Mouse (Mus musculus) forebrain, embryonic 11.5 days (tissue): ENCODE results near the gene Tpst1. TPM values are rescaled to one million over a fixed set of nuclear protein-coding genes. Genes with fewer than 3 reads are reported as not detected.

Experiments
- ATAC-seq: fragments of 200-750 bp; cut with Nextera tagmentation; replicated peaks from 2 replicates; pipeline ENCODE4 v1.8.0; 2017; ENCODE audit warnings: moderate TSS enrichment; ENCODE audit not compliant: low FRiP score
- DNase-seq: peaks from one replicate; pipeline ENCODE4 v3.0.0-alpha.2; 2017; ENCODE audit warnings: low spot score
- H3K27ac ChIP-seq: fragments of 300-500 bp; sonication (generic); 2 replicates; pipeline ENCODE4 v1.5.1; 2014; ENCODE audit warnings: low read depth, low read length
- H3K27me3 ChIP-seq: fragments of 300-500 bp; sonication (generic); 2 replicates; pipeline ENCODE4 v1.6.1; 2014; ENCODE audit warnings: mild to moderate bottlenecking, low read length, mixed read lengths; ENCODE audit not compliant: control insufficient read depth, insufficient read depth
- H3K36me3 ChIP-seq: fragments of 300-500 bp; sonication (generic); 2 replicates; pipeline ENCODE4 v1.6.1; 2014; ENCODE audit warnings: mild to moderate bottlenecking, low read length, moderate library complexity, mixed read lengths; ENCODE audit not compliant: control insufficient read depth, insufficient read depth
- H3K4me1 ChIP-seq: fragments of 300-500 bp; sonication (generic); replicated peaks from 2 replicates; pipeline ENCODE4 v1.6.1; 2014; ENCODE audit warnings: low read length, mixed read lengths; ENCODE audit not compliant: control insufficient read depth, insufficient read depth
- H3K4me2 ChIP-seq: fragments of 300-500 bp; sonication (generic); 2 replicates; pipeline ENCODE4 v1.6.1; 2014; ENCODE audit warnings: low read depth, mild to moderate bottlenecking, low read length, moderate library complexity, mixed read lengths; ENCODE audit not compliant: severe bottlenecking
- H3K4me3 ChIP-seq: fragments of 300-500 bp; sonication (generic); 2 replicates; pipeline ENCODE4 v1.5.1; 2014; ENCODE audit warnings: low read depth, low read length
- H3K9ac ChIP-seq: fragments of 300-500 bp; sonication (generic); 2 replicates; pipeline ENCODE4 v1.6.1; 2014; ENCODE audit warnings: low read length
- H3K9me3 ChIP-seq: fragments of 300-500 bp; sonication (generic); 2 replicates; pipeline ENCODE4 v1.6.1; 2016; ENCODE audit warnings: low read length, mixed read lengths; ENCODE audit not compliant: control insufficient read depth
- WGBS: fragments of 180-500 bp; shearing (Covaris S2); extraction: QIAGEN DNeasy Blood & Tissue Kit; methylation state at CpG from one replicate; pipeline ENCODE4 v1.1.7; 2014; 5-methylcytosine and 5-hydroxymethylcytosine counted together
- polyA plus RNA-seq: library from polyadenylated mRNA; unstranded; fragments of >200 nt; fragmentation: Nextera tagmentation; extraction: Ambion mirVana; gene quantifications from 2 replicates; pipeline ENCODE4 v1.2.1, GENCODE M21; 2014

The Tpst1 gene
- polyA plus RNA-seq, 1 experiment from 2014 or later = 60.8 TPM

DNA sequence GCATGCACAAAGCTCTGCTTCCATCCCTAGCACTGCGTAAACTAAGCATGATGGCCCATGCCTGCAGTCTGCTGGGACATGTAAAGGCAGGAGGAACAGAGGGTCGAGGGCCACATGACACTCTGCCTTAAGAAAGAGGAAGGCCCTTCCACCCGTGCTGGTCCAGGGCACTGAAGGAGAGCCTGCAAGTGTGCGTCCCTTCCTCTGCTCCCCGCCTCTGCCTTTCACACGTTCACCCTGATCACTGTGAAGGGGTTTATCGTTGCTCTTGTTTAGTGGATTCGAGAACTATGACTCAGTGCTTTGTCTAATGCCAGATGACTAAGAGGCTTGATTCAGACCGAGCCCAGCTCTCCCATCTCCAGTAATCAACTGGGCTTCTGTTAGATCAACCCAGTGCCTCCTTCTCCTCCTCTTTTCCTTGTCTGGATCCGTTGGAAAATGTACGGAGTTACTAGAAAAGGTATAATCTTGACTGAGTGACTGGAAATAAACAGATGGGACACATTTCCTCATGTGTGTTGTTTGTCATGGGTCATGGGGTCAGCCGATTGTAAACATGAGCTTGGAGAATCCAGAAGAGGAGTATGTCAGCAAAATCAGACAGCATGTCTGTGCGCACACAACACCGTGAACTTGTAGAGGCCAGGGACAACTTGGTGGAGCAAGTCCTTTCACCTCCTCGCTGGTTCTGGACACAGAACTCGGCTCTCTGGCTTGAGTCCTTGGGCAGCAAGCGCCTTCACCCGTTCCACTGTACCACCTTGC is 16.7 kb downstream of the Tpst1 start:
- no peak overlapping the region for H3K4me3 ChIP-seq
- ATAC-seq (no peak), DNase-seq (peak; percentile 31)
- H3K36me3 ChIP-seq = no peaks in the 10 kb centered on the region
- no peak overlapping the region for H3K4me2 ChIP-seq
- H3K27ac ChIP-seq = no peak overlapping the region
- no peak overlapping the region for H3K9ac ChIP-seq
- no peaks in the 10 kb centered on the region for H3K27me3 ChIP-seq
- H3K9me3 ChIP-seq = no peaks in the 10 kb centered on the region
- WGBS = 92% methylated on average over 18 of the region's 18 CpGs
- no peaks in the 10 kb centered on the region for H3K4me1 ChIP-seq

DNA sequence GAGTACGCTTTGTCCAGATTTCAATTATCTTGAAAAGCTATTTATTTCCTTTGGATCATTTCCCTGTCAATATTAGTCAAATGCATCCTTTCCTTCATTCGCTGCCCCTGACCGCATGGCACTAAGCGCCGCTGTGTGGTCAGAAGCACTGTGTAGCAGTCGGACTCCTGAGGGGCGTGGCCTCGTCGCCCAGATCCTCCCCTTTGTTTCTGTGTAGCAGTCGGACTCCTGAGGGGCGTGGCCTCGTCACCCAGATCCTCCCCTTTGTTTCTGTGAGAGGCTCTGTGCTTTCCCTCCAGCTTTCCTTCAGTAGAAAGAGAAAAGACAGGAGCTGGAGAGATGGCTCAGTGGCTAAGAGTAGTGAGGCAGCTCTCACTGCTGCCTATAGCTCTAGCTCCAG is 23.6 kb downstream of the Tpst1 start:
- Histone ChIP-seq H3K9me3 (no peaks in the 10 kb centered on the region), H3K4me3 (no peak overlapping the region), H3K27ac (no peak overlapping the region), H3K9ac (no peak overlapping the region), H3K27me3 (no peaks in the 10 kb centered on the region), H3K4me2 (no peak overlapping the region), H3K36me3 (no peaks in the 10 kb centered on the region), H3K4me1 (no peaks in the 10 kb centered on the region)
- ATAC-seq (peak; percentile 66; the same call in 1 of the 2 replicates), DNase-seq (peak; percentile 69)
- WGBS = 46% methylated on average over 12 of the region's 12 CpGs

DNA sequence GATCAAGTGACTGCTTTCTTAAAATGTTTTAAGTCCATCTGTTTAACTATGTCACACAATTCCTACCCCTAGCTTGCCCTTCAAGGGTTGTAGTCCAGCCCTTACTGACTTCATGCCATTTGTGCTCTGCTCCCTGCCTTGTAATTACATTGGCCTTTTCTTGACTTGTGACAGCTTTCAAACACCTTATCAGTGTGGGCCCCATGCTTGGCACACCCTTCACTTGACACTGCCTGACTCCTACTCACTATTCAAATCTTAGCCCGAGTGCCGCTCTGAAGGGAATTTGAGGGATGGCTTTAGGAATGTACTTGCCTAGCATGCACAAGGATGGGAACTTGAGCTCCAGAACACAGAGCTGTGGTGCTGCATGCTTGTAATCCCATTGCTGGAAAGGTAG is 24.7 kb downstream of the Tpst1 start:
- no peaks in the 10 kb centered on the region for H3K4me1 ChIP-seq
- no peak overlapping the region for H3K4me3 ChIP-seq
- no peak for DNase-seq
- no peak overlapping the region for H3K4me2 ChIP-seq
- WGBS = 96% methylated on average over 2 of the region's 2 CpGs
- no peaks in the 10 kb centered on the region for H3K9me3 ChIP-seq
- no peaks in the 10 kb centered on the region; the same call in 1 of the 2 replicates for H3K36me3 ChIP-seq
- no peak for ATAC-seq
- no peaks in the 10 kb centered on the region for H3K27me3 ChIP-seq
- no peak overlapping the region for H3K27ac ChIP-seq
- H3K9ac ChIP-seq = no peak overlapping the region

DNA sequence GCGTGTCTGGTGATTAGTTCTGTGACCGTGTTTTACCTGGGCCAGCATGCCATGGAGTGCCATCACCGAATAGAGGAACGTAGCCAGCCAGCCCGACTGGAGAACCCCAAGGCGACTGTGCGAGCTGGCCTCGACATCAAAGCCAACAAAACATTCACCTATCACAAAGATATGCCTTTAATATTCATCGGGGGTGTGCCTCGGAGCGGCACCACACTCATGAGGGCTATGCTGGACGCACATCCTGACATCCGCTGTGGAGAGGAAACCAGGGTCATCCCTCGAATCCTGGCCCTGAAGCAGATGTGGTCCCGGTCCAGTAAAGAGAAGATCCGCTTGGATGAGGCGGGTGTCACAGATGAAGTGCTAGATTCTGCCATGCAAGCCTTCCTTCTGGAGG is 28.6 kb downstream of the Tpst1 start:
- Histone ChIP-seq H3K9ac (no peak overlapping the region), H3K4me2 (no peak overlapping the region), H3K4me1 (no peaks in the 10 kb centered on the region), H3K27me3 (no peaks in the 10 kb centered on the region), H3K36me3 (no peaks in the 10 kb centered on the region; the same call in 1 of the 2 replicates), H3K9me3 (no peaks in the 10 kb centered on the region), H3K4me3 (no peak overlapping the region), H3K27ac (no peak overlapping the region)
- 94% methylated on average over 17 of the region's 17 CpGs for WGBS
- ATAC-seq = no peak
- no peak for DNase-seq

DNA sequence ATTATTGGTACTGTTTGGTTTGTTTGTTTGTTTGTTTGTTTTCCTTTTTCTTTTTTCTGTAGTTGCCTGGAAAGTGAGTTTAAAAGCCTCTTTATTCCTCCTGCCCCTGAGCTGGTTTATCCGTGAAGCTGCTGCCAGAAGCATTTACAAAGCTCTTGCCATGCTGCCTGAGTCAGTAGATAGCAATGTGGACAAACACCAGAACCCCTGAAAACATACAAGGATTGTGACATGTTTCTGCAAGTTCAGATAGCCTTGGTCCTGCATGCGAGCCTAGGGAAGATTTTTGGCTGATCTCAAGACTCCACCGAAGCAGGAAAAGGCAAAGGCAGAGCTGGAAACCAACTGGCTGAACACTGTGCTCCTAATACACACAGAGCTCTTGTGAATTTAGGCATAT is 36.2 kb downstream of the Tpst1 start:
- no peak for ATAC-seq
- H3K4me1 ChIP-seq = no peaks in the 10 kb centered on the region

DNA sequence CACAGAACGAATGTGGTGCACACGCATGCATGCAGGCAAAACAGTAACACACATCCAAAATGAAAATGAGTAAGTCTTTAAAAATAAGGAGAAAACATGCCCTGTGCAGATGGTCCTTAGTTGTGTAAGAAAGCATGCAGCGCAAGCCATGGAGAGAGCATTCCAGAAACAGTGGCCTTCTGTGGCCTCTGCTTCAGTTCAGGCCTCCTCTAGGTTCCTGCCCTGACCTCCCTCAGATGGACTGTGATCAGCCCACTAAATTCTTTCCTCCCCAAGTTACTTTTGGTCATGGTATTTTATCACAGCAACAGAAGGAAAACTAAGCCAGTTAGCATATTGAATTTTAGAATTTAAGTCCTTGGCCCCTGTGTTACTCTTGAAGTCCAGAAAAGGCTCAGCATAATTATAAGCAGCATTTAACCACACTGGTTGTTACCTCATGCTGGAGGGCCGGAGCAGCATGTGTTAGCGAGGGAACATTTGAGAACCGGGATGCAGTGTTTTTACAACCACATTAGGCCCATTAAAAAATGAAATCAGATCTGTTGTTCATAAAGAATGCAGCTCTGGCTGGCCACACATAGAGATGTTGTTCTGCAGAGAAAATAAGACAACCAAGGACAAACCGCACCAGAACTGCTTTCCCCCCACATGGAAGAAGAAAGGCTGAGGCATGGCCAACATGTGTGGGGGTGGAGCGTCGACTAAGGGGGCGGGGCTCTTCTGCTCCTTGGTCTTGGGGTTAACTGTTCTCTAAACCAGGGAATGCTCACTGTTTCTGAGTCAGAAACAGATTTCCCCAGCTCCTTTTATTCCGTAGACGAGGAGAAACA is 37.7 kb downstream of the Tpst1 start:
- Histone ChIP-seq H3K27me3 (no peaks in the 10 kb centered on the region), H3K9ac (no peak overlapping the region), H3K9me3 (no peaks in the 10 kb centered on the region), H3K4me1 (no peaks in the 10 kb centered on the region), H3K4me3 (no peak overlapping the region), H3K27ac (no peak overlapping the region), H3K36me3 (no peaks in the 10 kb centered on the region), H3K4me2 (no peak overlapping the region)
- DNase-seq (no peak), ATAC-seq (no peak)
- 91% methylated on average over 12 of the region's 12 CpGs for WGBS

More for the DNA sequence above, 36.2 kb downstream of the Tpst1 start:
- Histone ChIP-seq H3K9ac (no peak overlapping the region), H3K4me2 (no peak overlapping the region), H3K4me3 (no peak overlapping the region), H3K27ac (no peak overlapping the region), H3K36me3 (no peaks in the 10 kb centered on the region), H3K9me3 (no peaks in the 10 kb centered on the region), H3K27me3 (no peaks in the 10 kb centered on the region)
- WGBS = 82% methylated on average over 3 of the region's 3 CpGs
- DNase-seq = no peak

DNA sequence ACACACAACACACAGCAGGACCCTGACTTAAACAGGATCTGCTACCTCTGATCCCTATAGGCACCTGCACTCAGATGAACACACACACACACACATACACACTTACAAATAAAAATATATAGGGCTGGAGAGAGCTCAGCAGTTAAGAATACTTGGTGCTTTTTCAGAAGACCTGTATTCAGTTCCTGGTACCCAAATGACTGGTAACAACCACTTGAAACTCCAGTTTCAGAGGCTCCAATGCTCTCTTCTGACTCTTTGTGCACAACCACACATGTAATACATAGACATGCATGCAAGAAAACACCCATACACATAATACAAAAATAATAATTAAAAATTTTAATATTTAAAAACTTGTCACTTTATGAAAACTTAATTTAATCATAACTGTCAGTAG is 39.5 kb downstream of the Tpst1 start:
- ATAC-seq = no peak
- Histone ChIP-seq H3K4me3 (no peak overlapping the region), H3K27ac (no peak overlapping the region), H3K4me1 (no peaks in the 10 kb centered on the region), H3K4me2 (no peak overlapping the region), H3K9me3 (no peaks in the 10 kb centered on the region), H3K36me3 (peaks cover 3% of the 10 kb centered on the region; the same call in 1 of the 2 replicates), H3K9ac (no peak overlapping the region), H3K27me3 (no peaks in the 10 kb centered on the region)
- no peak for DNase-seq

DNA sequence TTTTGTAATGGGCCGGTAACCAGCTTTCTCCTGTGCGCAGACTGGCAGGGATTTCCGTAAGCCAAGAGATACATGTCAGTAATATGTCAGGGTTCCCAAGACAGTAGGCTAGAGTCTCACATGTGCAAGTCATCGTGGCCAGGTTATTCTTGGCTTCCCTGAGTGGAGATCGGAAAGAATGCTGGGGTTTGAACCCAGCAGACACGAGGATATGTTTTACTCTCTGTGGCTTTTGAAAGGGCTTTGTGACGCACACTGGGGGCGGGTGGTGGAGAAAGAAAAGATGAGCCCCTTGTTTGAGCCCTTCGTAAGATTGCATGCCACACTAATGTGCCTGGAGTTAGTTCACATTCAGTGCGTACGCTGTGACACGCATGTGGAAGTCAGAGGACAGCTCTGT is 43.0 kb downstream of the Tpst1 start:
- no peak for DNase-seq
- H3K9ac ChIP-seq = no peak overlapping the region
- no peaks in the 10 kb centered on the region for H3K4me1 ChIP-seq
- H3K4me2 ChIP-seq = no peak overlapping the region
- H3K27me3 ChIP-seq = no peaks in the 10 kb centered on the region
- 94% methylated on average over 12 of the region's 12 CpGs for WGBS
- ATAC-seq = no peak
- H3K27ac ChIP-seq = no peak overlapping the region
- H3K36me3 ChIP-seq = peaks cover 3% of the 10 kb centered on the region; the same call in 1 of the 2 replicates
- H3K9me3 ChIP-seq = no peaks in the 10 kb centered on the region
- no peak overlapping the region for H3K4me3 ChIP-seq
